Mouse (Mus musculus) heart, adult 2 months (tissue): ENCODE measurements around the gene Mad1l1.

Experiments
- CTCF ChIP-seq: fragments of 200-600 bp; IDR thresholded peaks from 2 replicates; pipeline ENCODE4 v1.8.1; 2022; ENCODE audit warnings: antibody characterized with exemption, mild to moderate bottlenecking, moderate library complexity
- EP300 ChIP-seq: fragments of 200-500 bp; IDR thresholded peaks from 2 replicates; pipeline ENCODE4 v1.6.1; 2011; ENCODE audit warnings: low read depth, low read length, control low read depth; ENCODE audit not compliant: insufficient read depth
- POLR2A ChIP-seq: fragments of 200-500 bp; IDR thresholded peaks from 2 replicates; pipeline ENCODE4 v1.6.1; 2011; ENCODE audit warnings: mild to moderate bottlenecking, low read depth, low read length, control low read depth; ENCODE audit not compliant: insufficient read depth

DNA sequence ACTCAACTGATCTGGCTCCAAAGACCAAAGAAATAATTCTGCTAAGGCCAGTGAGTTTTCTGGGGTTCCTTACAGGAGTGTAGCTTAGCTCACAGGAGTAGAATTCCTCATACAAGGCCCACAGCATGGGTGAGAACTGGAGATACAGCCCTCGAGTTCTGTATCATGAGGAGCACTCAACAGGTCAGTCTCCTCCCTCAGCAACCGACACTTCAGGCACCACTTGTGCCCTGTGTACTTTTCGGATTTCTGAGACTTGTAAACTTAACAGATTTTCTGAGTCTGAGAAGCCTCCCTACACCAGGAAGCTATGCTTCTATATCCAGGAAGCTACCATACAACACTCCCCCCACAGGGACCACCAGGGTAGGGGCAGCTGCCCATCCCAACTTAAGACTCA is 18.5 kb upstream of the Mad1l1 start:
- no peak for TF ChIP-seq CTCF
- no peak for TF ChIP-seq POLR2A
- TF ChIP-seq EP300: no peak
